Mouse (Mus musculus): ENCODE data around the gene Tspan15. TPM values are rescaled to one million over a fixed set of nuclear protein-coding genes. Genes with fewer than 3 reads are reported as not detected.

The Tspan15 gene
- total and polyA plus RNA-seq, 3 experiments: 0.23 to 2.2 TPM; not detected in 1

GRCm38 (mm10) chr10:62186882-62187281 is 44.2 kb downstream of the Tspan15 start:
- Histone ChIP-seq H3K27me3 (ENCODE audit: control insufficient read depth in 1 of 2, insufficient read depth in 2 of 2, low read length in 2 of 2) (no peaks in the 10 kb centered on the region), H3K79me2 (ENCODE audit: control insufficient read depth, insufficient read depth, low read length, poor library complexity) (no peaks in the 10 kb centered on the region), H3K4me3 (ENCODE audit: control insufficient read depth in 1 of 2, insufficient read depth in 1 of 2, low read depth in 2 of 2, low read length in 2 of 2) (no peak overlapping the region), H3K9ac (ENCODE audit: control insufficient read depth, low read depth, low read length, poor library complexity, severe bottlenecking) (no peak overlapping the region), H3K27ac (ENCODE audit: control insufficient read depth, low read depth, low read length) (no peak overlapping the region), H3K36me3 (ENCODE audit: control insufficient read depth in 1 of 2, insufficient read depth in 2 of 2, low read length in 2 of 2) (no peaks in the 10 kb centered on the region), H3K4me1 (ENCODE audit: control insufficient read depth in 1 of 2, insufficient read depth in 2 of 2, low read length in 2 of 2) (no peaks in the 10 kb centered on the region), H3K9me3 (replicated peaks; ENCODE audit: insufficient read depth, low read length) (no peaks in the 10 kb centered on the region)
- DNase-seq (ENCODE audit: low read depth, low spot score): peak; percentile 79
- no peak for TF ChIP-seq KAT2A (conservative IDR thresholded peaks at IDR 0.05; ENCODE audit: low read depth, low read length)
- TF ChIP-seq SMC3 (IDR thresholded peaks at IDR 0.05; ENCODE audit: low read depth, low read length): peak; percentile 100
- no peak for TF ChIP-seq GABPA (IDR thresholded peaks at IDR 0.05; ENCODE audit: low read depth, low read length)
- no peak for TF ChIP-seq CHD1 (IDR thresholded peaks at IDR 0.05; ENCODE audit: low read depth, low read length)
- TF ChIP-seq MYC (IDR thresholded peaks at IDR 0.05; ENCODE audit: low read depth, low read length): peak; percentile 40; the same call in 1 of the 2 replicates
- TF ChIP-seq TCF12 (IDR thresholded peaks at IDR 0.05; ENCODE audit: low read depth, low read length): no peak
- no peak for TF ChIP-seq POLR2AphosphoS2 (IDR thresholded peaks at IDR 0.05; ENCODE audit: low read length)
- 0 out of 2 replicates have a peak, but pooled peaks have one; percentile 17 for TF ChIP-seq ELF1 (IDR thresholded peaks at IDR 0.05; ENCODE audit: low read depth, low read length)
- no peak for TF ChIP-seq USF2 (IDR thresholded peaks at IDR 0.05; ENCODE audit: borderline replicate concordance in 1 of 2, insufficient read depth in 1 of 2, low read depth in 1 of 2, low read length in 2 of 2)
- TF ChIP-seq RAD21 (IDR thresholded peaks at IDR 0.05; ENCODE audit: low read depth, low read length): no peak; the same call in none of the 2 replicates
- no peak for TF ChIP-seq MAX (IDR thresholded peaks at IDR 0.05; ENCODE audit: low read length)
- peak; percentile 20; the same call in 1 of the 2 replicates for TF ChIP-seq SIN3A (IDR thresholded peaks at IDR 0.05; ENCODE audit: low read length)
- TF ChIP-seq GATA1 (IDR thresholded peaks at IDR 0.05; ENCODE audit: low read depth, low read length): no peak
- peak; percentile 99 for TF ChIP-seq ZC3H11A (IDR thresholded peaks at IDR 0.05; ENCODE audit: low read depth, low read length)
- no peak for TF ChIP-seq TAL1 (IDR thresholded peaks at IDR 0.05; ENCODE audit: low read length)
- TF ChIP-seq MAZ (IDR thresholded peaks at IDR 0.05; ENCODE audit: low read depth, low read length): no peak
- peak; percentile 83 to 99 (median 98) for TF ChIP-seq CTCF (IDR thresholded peaks at IDR 0.05 in 2 of 3, conservative IDR thresholded peaks at IDR 0.05 in 1 of 3; ENCODE audit: control insufficient read depth in 1 of 3, insufficient read depth in 1 of 3, low read depth in 2 of 3, low read length in 3 of 3, poor library complexity in 1 of 3, severe bottlenecking in 1 of 3)
- no peak for TF ChIP-seq CHD2 (IDR thresholded peaks at IDR 0.05; ENCODE audit: low read length)
- no peak for TF ChIP-seq RCOR1 (IDR thresholded peaks at IDR 0.05; ENCODE audit: low read depth, low read length)

DNA sequence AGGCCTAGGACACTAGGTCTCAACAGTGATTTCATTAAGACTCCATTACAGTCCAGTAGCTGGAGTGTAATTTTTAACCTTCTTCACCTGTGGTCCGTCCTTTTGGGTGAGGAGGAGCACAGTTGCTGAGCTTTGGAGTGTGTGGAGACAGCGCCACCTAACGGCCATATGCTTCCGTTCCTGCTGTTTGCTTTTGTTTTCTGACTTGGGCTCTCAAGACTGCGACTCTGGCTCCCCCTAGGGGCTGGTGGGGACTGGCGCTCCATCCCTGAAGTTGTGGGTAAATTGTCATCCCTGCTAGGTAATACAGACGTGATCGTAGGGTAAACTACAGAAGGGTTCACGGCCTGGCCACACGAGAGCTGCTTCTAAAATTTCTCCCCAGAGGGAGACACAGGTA is 48.0 kb downstream of the Tspan15 start:
- no peaks in the 10 kb centered on the region for H3K27me3 ChIP-seq (ENCODE audit: control insufficient read depth in 1 of 2, insufficient read depth in 2 of 2, low read length in 2 of 2)
- no peaks in the 10 kb centered on the region for H3K9me3 ChIP-seq (replicated peaks; ENCODE audit: insufficient read depth, low read length)
- H3K4me1 ChIP-seq (ENCODE audit: control insufficient read depth in 1 of 2, insufficient read depth in 2 of 2, low read length in 2 of 2): no peaks in the 10 kb centered on the region
- H3K79me2 ChIP-seq (ENCODE audit: control insufficient read depth, insufficient read depth, low read length, poor library complexity): no peaks in the 10 kb centered on the region
- TF ChIP-seq GATA1 (IDR thresholded peaks at IDR 0.05; ENCODE audit: low read depth, low read length) (no peak), UBTF (IDR thresholded peaks at IDR 0.05; ENCODE audit: borderline replicate concordance, insufficient read depth, low read depth, low read length) (no peak), TCF12 (IDR thresholded peaks at IDR 0.05; ENCODE audit: low read depth, low read length) (no peak), SIN3A (IDR thresholded peaks at IDR 0.05; ENCODE audit: low read length) (peak; percentile 21; the same call in 1 of the 2 replicates), CTCF (IDR thresholded peaks at IDR 0.05 in 2 of 3, conservative IDR thresholded peaks at IDR 0.05 in 1 of 3; ENCODE audit: control insufficient read depth in 1 of 3, insufficient read depth in 1 of 3, low read depth in 2 of 3, low read length in 3 of 3, poor library complexity in 1 of 3, severe bottlenecking in 1 of 3) (peak; percentile 97 to 100 (median 98)), RCOR1 (IDR thresholded peaks at IDR 0.05; ENCODE audit: low read depth, low read length) (no peak), MYC (IDR thresholded peaks at IDR 0.05; ENCODE audit: low read depth, low read length) (no peak), CHD1 (IDR thresholded peaks at IDR 0.05; ENCODE audit: low read depth, low read length) (no peak), GABPA (IDR thresholded peaks at IDR 0.05; ENCODE audit: low read depth, low read length) (no peak), SMC3 (IDR thresholded peaks at IDR 0.05; ENCODE audit: low read depth, low read length) (peak; percentile 93), RAD21 (IDR thresholded peaks at IDR 0.05; ENCODE audit: low read depth, low read length) (peak; percentile 96), ELF1 (IDR thresholded peaks at IDR 0.05; ENCODE audit: low read depth, low read length) (peak; percentile 51), JUND (IDR thresholded peaks at IDR 0.05; ENCODE audit: low read depth, low read length) (no peak; the same call in 1 of the 2 replicates), ZNF384 (IDR thresholded peaks at IDR 0.05; ENCODE audit: low read depth, low read length) (peak; percentile 19; the same call in 1 of the 2 replicates), POLR2AphosphoS5 (IDR thresholded peaks at IDR 0.05; ENCODE audit: borderline replicate concordance, low read depth, low read length) (no peak), BHLHE40 (IDR thresholded peaks at IDR 0.05; ENCODE audit: borderline replicate concordance, low read depth, low read length) (peak; percentile 38; the same call in 1 of the 2 replicates), ZC3H11A (IDR thresholded peaks at IDR 0.05; ENCODE audit: low read depth, low read length) (peak; percentile 75), TBP (IDR thresholded peaks at IDR 0.05; ENCODE audit: low read depth, low read length) (no peak), MAZ (IDR thresholded peaks at IDR 0.05; ENCODE audit: low read depth, low read length) (0 out of 2 replicates have a peak, but pooled peaks have one; percentile 50), MYB (IDR thresholded peaks at IDR 0.05; ENCODE audit: low read depth, low read length) (no peak), USF1 (IDR thresholded peaks at IDR 0.05; ENCODE audit: low read depth, low read length) (no peak), MAFK (IDR thresholded peaks at IDR 0.05; ENCODE audit: borderline replicate concordance, low read depth, low read length) (no peak)
- DNase-seq (ENCODE audit: low read depth, low spot score): peak; percentile 95
- no peak overlapping the region for H3K4me3 ChIP-seq (ENCODE audit: control insufficient read depth in 1 of 2, insufficient read depth in 1 of 2, low read depth in 2 of 2, low read length in 2 of 2)
- H3K27ac ChIP-seq (ENCODE audit: control insufficient read depth, low read depth, low read length): no peak overlapping the region
- no peaks in the 10 kb centered on the region for H3K36me3 ChIP-seq (ENCODE audit: control insufficient read depth in 1 of 2, insufficient read depth in 2 of 2, low read length in 2 of 2)
- H3K9ac ChIP-seq (ENCODE audit: control insufficient read depth, low read depth, low read length, poor library complexity, severe bottlenecking): no peak overlapping the region

Data from MEL (cell line).